Mouse (Mus musculus) CH12.LX (cell line): ENCODE results near the gene Slc22a14.

ENCODE experiments used
- CTCF ChIP-seq, 2 experiments: IDR thresholded peaks in 1 of 2; conservative IDR thresholded peaks in 1 of 2; 2 replicates each; pipeline ENCODE4 v1.5.1; 2011 to 2012; ENCODE audit warnings: low read depth in 2 of 2, low read length in 2 of 2, improper control_type of control experiment in 1 of 2, inconsistent platforms in 1 of 2, mild to moderate bottlenecking in 1 of 2, moderate library complexity in 1 of 2
- IRF4 ChIP-seq: IDR thresholded peaks from 2 replicates; pipeline ENCODE4 v1.6.1; 2014; ENCODE audit warnings: low read depth, mild to moderate bottlenecking, inconsistent platforms, low read length, improper control_type of control experiment
- JUND ChIP-seq: conservative IDR thresholded peaks from 2 replicates; pipeline ENCODE4 v1.6.1; 2011; ENCODE audit warnings: low read depth, low read length, improper control_type of control experiment
- MYC ChIP-seq: IDR thresholded peaks from 2 replicates; pipeline ENCODE4 v1.6.1; 2011; ENCODE audit warnings: low read depth, mild to moderate bottlenecking, improper control_type of control experiment, low read length
- POLR2A ChIP-seq: IDR thresholded peaks from 2 replicates; pipeline ENCODE4 v1.6.1; 2011; ENCODE audit warnings: low read depth, mild to moderate bottlenecking, improper control_type of control experiment, low read length
- TBP ChIP-seq: conservative IDR thresholded peaks from 2 replicates; pipeline ENCODE4 v1.6.1; 2011; ENCODE audit warnings: low read depth, low read length, improper control_type of control experiment
- TCF12 ChIP-seq: IDR thresholded peaks from 2 replicates; pipeline ENCODE4 v1.6.1; 2014; ENCODE audit warnings: low read depth, mild to moderate bottlenecking, inconsistent platforms, low read length, improper control_type of control experiment
- USF1 ChIP-seq: IDR thresholded peaks from 2 replicates; pipeline ENCODE4 v1.6.1; 2014; ENCODE audit warnings: low read depth, mild to moderate bottlenecking, inconsistent platforms, low read length, improper control_type of control experiment

- no peak for TF ChIP-seq IRF4
- TF ChIP-seq CTCF (conservative IDR thresholded peaks at IDR 0.05 in 1 of 2, IDR thresholded peaks at IDR 0.05 in 1 of 2; ENCODE audit: low read depth in 2 of 2, low read length in 2 of 2): no peak
- TF ChIP-seq POLR2A: no peak
- no peak for TF ChIP-seq MYC
- no peak for TF ChIP-seq TCF12
- TF ChIP-seq JUND: no peak
- TF ChIP-seq TBP: no peak
- TF ChIP-seq USF1: no peak
These were observed 220.2 kb downstream of the Slc22a14 start for GRCm38 (mm10) chr9:119145137-119145536.
